Mouse (Mus musculus): Measurements from ENCODE around the gene Defb18. TPM values are rescaled to one million over a fixed set of nuclear protein-coding genes. Genes with fewer than 3 reads are reported as not detected.

Defb18 gene
- polyA plus RNA-seq (2021; fragmentation: Nextera tagmentation), result not detected in 2 replicates
- long read RNA-seq, experiment 1, result 0 reads
- long read RNA-seq, experiment 2, result 0 reads

DNA sequence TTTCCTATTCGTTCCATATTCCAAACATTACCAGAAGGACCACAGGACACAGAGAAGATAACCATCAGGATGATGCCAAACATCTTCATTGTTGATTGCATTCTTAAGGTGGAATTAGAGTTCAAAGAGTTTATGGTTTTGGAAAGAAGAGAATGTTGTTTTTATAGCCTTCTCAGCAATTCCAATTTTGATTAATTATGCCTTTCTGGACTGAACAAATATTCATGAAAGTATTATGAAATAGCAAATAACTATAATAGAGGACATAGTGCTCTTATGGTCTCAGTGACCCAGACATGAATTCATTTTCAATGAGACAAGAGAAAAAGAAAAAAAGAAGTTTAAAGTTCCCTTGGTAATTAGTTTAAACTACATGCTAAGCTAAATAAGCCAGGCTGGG, at the start of gene Defb18:
Gene Defb18, minus strand, starts transcription at position 101 of the 400 bp plus-strand sequence.

DNA sequence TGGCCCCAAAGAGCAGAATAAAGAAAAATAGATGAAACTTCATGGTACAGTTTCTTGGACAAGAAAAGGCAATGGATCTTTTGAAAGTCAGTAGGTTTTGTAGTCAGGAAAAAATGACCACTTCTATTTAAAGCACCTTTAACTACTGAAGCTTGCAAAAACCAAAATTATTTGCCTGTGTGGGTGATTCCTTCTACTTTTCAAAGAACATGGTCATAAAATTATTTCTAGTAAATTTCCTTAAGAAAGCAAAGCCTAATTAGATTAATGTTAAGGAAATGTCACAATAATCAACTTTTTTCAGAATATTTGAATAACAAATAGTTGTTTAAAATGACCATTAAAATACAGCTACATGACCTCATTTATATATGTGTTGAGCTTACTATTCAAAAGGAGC, 27.8 kb upstream of the Defb18 start, which contains the start of gene Defb41:
Gene Defb41, minus strand, starts transcription at position 101 of the 400 bp plus-strand sequence.

Other genes starting within 250 kb of the Defb18 start
- gene Crisp4, start 91.5 kb downstream of the Defb18 start, polyA plus RNA-seq (2021; fragmentation: Nextera tagmentation), result not detected in 2 replicates
- not detected in 2 replicates for gene Defb41, start 27.7 kb upstream of the Defb18 start, polyA plus RNA-seq (2021; fragmentation: Nextera tagmentation)

Measured in left cerebral cortex, adult 6 months (tissue).